Mouse (Mus musculus) heart, embryonic 11.5 days (tissue): ENCODE results near the gene Flcn. TPM values are rescaled to one million over a fixed set of nuclear protein-coding genes. Genes with fewer than 3 reads are reported as not detected.

Source experiments
- ATAC-seq: fragments of 200-750 bp; cut with Nextera tagmentation; replicated peaks from 2 replicates; pipeline ENCODE4 v1.8.0; 2017; ENCODE audit warnings: moderate library complexity; ENCODE audit not compliant: insufficient number of reproducible peaks, low FRiP score, low TSS enrichment
- H3K27ac ChIP-seq: fragments of 300-500 bp; sonication (generic); 2 replicates; pipeline ENCODE4 v1.5.1; 2014; ENCODE audit warnings: mild to moderate bottlenecking, low read depth, low read length
- H3K27me3 ChIP-seq: fragments of 300-500 bp; sonication (generic); 2 replicates; pipeline ENCODE4 v1.6.1; 2014; ENCODE audit warnings: mild to moderate bottlenecking, low read length, mixed read lengths; ENCODE audit not compliant: control insufficient read depth, insufficient read depth
- H3K36me3 ChIP-seq: fragments of 300-500 bp; sonication (generic); 2 replicates; pipeline ENCODE4 v1.6.1; 2014; ENCODE audit warnings: mild to moderate bottlenecking, low read length, moderate library complexity, mixed read lengths; ENCODE audit not compliant: control insufficient read depth, insufficient read depth
- H3K4me1 ChIP-seq: fragments of 300-500 bp; sonication (generic); 2 replicates; pipeline ENCODE4 v1.6.1; 2014; ENCODE audit warnings: low read length; ENCODE audit not compliant: control insufficient read depth, insufficient read depth
- H3K4me2 ChIP-seq: fragments of 300-500 bp; sonication (generic); 2 replicates; pipeline ENCODE4 v1.6.1; 2014; ENCODE audit warnings: mild to moderate bottlenecking, moderate library complexity
- H3K4me3 ChIP-seq: fragments of 300-500 bp; sonication (generic); 2 replicates; pipeline ENCODE4 v1.5.1; 2014; ENCODE audit warnings: low read depth, low read length
- H3K9ac ChIP-seq: fragments of 300-500 bp; sonication (generic); 2 replicates; pipeline ENCODE4 v1.6.1; 2014; ENCODE audit warnings: mild to moderate bottlenecking, low read depth, low read length, moderate library complexity
- H3K9me3 ChIP-seq: fragments of 300-500 bp; sonication (generic); replicated peaks from 2 replicates; pipeline ENCODE4 v1.6.1; 2016; ENCODE audit warnings: low read length; ENCODE audit not compliant: control insufficient read depth
- WGBS: fragments of 180-500 bp; shearing (Covaris S2); extraction: QIAGEN DNeasy Blood & Tissue Kit; methylation state at CpG from one replicate; pipeline ENCODE4 v1.1.7; 2014; ENCODE audit not compliant: insufficient replicate concordance; 5-methylcytosine and 5-hydroxymethylcytosine counted together
- polyA plus RNA-seq: library from polyadenylated mRNA; unstranded; fragments of >200 nt; fragmentation: Nextera tagmentation; extraction: Ambion mirVana; gene quantifications from 2 replicates; pipeline ENCODE4 v1.2.1, GENCODE M21; 2014

Flcn gene
- polyA plus RNA-seq, 1 experiment from 2014 or later = 21.4 TPM

GRCm38 (mm10) chr11:59746614-59747013 is 63.2 kb downstream of the Flcn start:
- no peak overlapping the region for H3K9ac ChIP-seq
- no peak overlapping the region for H3K4me3 ChIP-seq
- H3K27me3 ChIP-seq = no peaks in the 10 kb centered on the region
- H3K9me3 ChIP-seq = no peaks in the 10 kb centered on the region
- WGBS = 93% methylated on average over 2 of the region's 2 CpGs
- H3K27ac ChIP-seq = no peak overlapping the region
- ATAC-seq = no peak
- no peak overlapping the region for H3K4me2 ChIP-seq
- H3K4me1 ChIP-seq = no peaks in the 10 kb centered on the region
- peaks cover 34% of the 10 kb centered on the region for H3K36me3 ChIP-seq

DNA sequence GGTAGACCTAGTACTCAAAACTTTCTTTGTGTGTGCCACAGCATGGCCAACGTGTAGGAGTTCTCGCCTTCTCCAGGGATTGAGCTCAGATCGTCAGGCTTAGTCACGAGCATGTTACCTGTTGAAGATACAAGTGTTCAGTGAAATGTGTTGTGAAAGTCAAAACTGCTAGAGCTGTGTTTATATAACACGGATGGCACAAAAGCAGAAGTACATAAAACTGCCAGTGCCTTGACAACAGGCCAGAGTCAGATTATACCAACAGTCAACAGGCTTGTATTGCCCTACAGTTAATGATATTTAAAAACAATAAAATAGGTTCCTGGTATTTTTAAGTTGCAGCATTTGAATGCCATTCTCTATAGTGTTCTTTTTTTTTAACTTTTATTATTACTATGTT is 64.0 kb downstream of the Flcn start:
- no peak for ATAC-seq
- Histone ChIP-seq H3K4me3 (no peak overlapping the region), H3K4me2 (no peak overlapping the region), H3K27ac (no peak overlapping the region), H3K36me3 (peaks cover 41% of the 10 kb centered on the region), H3K27me3 (no peaks in the 10 kb centered on the region), H3K9ac (no peak overlapping the region), H3K9me3 (no peaks in the 10 kb centered on the region), H3K4me1 (no peaks in the 10 kb centered on the region)
- 85% methylated on average over 5 of the region's 5 CpGs for WGBS

- 0 out of 2 replicates have a peak, but pooled peaks have one; percentile 46 for ATAC-seq
- Histone ChIP-seq H3K27me3 (no peaks in the 10 kb centered on the region), H3K4me1 (no peaks in the 10 kb centered on the region), H3K9me3 (no peaks in the 10 kb centered on the region), H3K4me2 (no peak overlapping the region), H3K27ac (no peak overlapping the region), H3K4me3 (no peak overlapping the region), H3K36me3 (peaks cover 41% of the 10 kb centered on the region), H3K9ac (no peak overlapping the region)
- WGBS = 87% methylated on average over 4 of the region's 4 CpGs
Measured at GRCm38 (mm10) chr11:59744374-59744773, 65.4 kb downstream of the Flcn start.

DNA sequence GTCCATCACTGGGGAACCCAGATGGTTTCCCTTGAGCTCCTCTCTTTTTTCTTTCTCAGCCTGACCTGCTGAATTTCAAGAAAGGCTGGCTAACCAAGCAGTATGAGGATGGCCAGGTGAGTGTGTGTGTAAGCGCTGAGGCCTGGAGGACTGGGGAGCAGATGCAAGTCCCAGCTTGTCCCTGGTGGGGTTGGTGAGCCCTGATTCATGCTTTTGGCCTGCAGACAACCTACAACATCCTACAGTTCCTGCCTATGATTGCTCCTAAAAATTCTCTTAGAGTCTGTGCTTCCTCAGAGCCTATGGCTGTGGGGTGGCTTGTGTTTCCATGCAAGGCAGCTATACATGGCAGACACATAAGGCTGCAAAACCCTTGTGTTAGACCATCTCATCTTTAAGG is 66.1 kb downstream of the Flcn start:
- ATAC-seq = no peak
- H3K27me3 ChIP-seq = no peaks in the 10 kb centered on the region
- H3K4me3 ChIP-seq = no peak overlapping the region
- no peak overlapping the region for H3K9ac ChIP-seq
- H3K4me2 ChIP-seq = no peak overlapping the region
- WGBS = 92% methylated on average over 1 of the region's 1 CpGs
- H3K4me1 ChIP-seq = no peaks in the 10 kb centered on the region
- no peaks in the 10 kb centered on the region for H3K9me3 ChIP-seq
- H3K27ac ChIP-seq = no peak overlapping the region
- peaks cover 41% of the 10 kb centered on the region for H3K36me3 ChIP-seq

- Histone ChIP-seq H3K9ac (no peak overlapping the region), H3K9me3 (no peaks in the 10 kb centered on the region), H3K4me3 (no peak overlapping the region), H3K27me3 (no peaks in the 10 kb centered on the region), H3K4me1 (no peaks in the 10 kb centered on the region), H3K27ac (no peak overlapping the region), H3K36me3 (peaks cover 44% of the 10 kb centered on the region), H3K4me2 (no peak overlapping the region)
- WGBS = 91% methylated on average over 2 of the region's 2 CpGs
- ATAC-seq = no peak
Measured at GRCm38 (mm10) chr11:59743307-59743706, 66.5 kb downstream of the Flcn start.

DNA sequence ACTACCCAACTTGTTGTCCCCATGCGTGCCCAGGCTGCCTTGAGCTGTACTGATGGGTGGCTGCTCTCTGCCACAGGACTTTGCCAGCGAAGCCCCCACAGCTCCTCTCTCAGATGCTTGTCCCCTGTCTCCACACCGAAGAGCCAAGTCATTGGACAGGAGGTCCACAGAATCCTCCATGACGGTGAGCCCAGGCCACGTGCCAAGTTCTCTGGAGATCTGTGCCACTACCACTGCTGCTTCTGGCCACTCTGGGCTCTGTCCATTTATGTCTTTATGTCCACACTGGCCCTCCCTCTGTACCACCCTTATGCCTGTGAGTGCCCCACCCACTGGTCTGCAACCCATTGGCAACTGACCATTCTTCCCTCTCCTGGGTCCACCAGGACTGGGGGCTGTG is 67.9 kb downstream of the Flcn start:
- Histone ChIP-seq H3K9me3 (no peaks in the 10 kb centered on the region), H3K36me3 (peaks cover 48% of the 10 kb centered on the region), H3K27ac (no peak overlapping the region), H3K9ac (no peak overlapping the region), H3K4me3 (no peak overlapping the region), H3K4me2 (no peak overlapping the region), H3K27me3 (no peaks in the 10 kb centered on the region), H3K4me1 (no peaks in the 10 kb centered on the region)
- no peak for ATAC-seq
- WGBS = 93% methylated on average over 5 of the region's 5 CpGs

Other genes with a start within 250 kb of the Flcn start
- gene Olfr222, start 233.8 kb downstream of the Flcn start, polyA plus RNA-seq = not detected in 2 replicates
- gene Olfr223, start 216.7 kb downstream of the Flcn start, polyA plus RNA-seq = not detected in 2 replicates
- gene Mprip, start 148.7 kb downstream of the Flcn start, polyA plus RNA-seq = 51.1 and 54.2 TPM in 2 replicates
- 1.2 and 1.7 TPM in 2 replicates for gene Pld6, start 22.4 kb downstream of the Flcn start, polyA plus RNA-seq
- 31.7 and 36.5 TPM in 2 replicates for gene Nt5m, start 29.4 kb upstream of the Flcn start, polyA plus RNA-seq
- 168 and 181 TPM in 2 replicates for gene Cops3, start 29.8 kb upstream of the Flcn start, polyA plus RNA-seq
- gene Med9, start 138.2 kb upstream of the Flcn start, polyA plus RNA-seq = 49.1 and 51.2 TPM in 2 replicates
- gene Rasd1, start 154.9 kb upstream of the Flcn start, polyA plus RNA-seq = 12.0 and 13.9 TPM in 2 replicates
- gene Pemt, start 236.5 kb upstream of the Flcn start, polyA plus RNA-seq = 14.9 and 17.6 TPM in 2 replicates